Mouse (Mus musculus) testis, postnatal 14 days (tissue): ENCODE data around the gene Vmn1r56.
"Not testable (repeated sequence)": the region's sequence is repeated elsewhere in the genome, so short reads cannot be mapped to it uniquely, and the experiment has no call there.

Source experiments
- DNase-seq: peaks from one replicate; pipeline ENCODE4 v3.0.0; 2021; ENCODE audit warnings: low spot score

The Vmn1r56 gene

GRCm38 (mm10) chr7:5196647-5197046 lies at the start of gene Vmn1r56:
Vmn1r56 (minus strand) TSS chr7:5196747.
- DNase-seq = not testable (repeated sequence)

- DNase-seq = not testable (repeated sequence)
These were observed 21.6 kb upstream of the Vmn1r56 start, which contains the start of gene Vmn1r57 for GRCm38 (mm10) chr7:5218193-5218592. Vmn1r57 (plus strand) TSS chr7:5218493.

- DNase-seq = not testable (repeated sequence)
These were observed 47.0 kb downstream of the Vmn1r56 start, which contains the start of gene Vmn1r55 for GRCm38 (mm10) chr7:5149570-5149969. Vmn1r55 (minus strand) TSS chr7:5149670.
